8 mouse cellular contexts compared by ENCODE assay signal in the genomic region with DNA sequence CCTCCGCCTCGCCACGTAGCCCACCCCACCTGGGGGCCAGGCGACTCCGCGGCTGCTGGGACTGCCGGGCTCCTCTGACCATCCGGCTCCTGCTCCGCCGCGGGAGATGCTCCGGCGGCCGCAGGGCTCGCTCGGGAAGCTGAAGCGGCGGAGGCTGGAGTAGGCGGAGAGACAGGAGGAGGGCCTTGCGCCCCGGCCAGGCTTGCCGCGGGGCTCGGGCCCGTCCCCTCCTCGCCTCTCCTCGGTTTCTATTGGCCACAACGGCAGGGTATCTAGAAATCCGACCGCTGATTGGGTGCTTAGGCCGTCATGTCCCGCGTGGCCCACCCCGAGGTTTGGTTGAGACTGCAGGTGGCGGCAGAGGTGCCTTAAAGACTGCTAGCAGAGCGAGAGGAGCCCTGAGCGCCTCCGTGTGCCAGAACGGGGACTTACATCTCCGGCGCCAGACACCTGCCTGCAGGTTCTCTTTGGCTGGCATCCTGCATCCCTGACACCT. TPM values are rescaled to one million over a fixed set of nuclear protein-coding genes. Genes with fewer than 3 reads are reported as not detected.
DNase-seq lines count a peak whose midpoint lies in the region; ATAC-seq and TF ChIP-seq lines count a peak whose summit lies in the region.

A gene (minus strand): TSS at position 174 of the 496 bp plus-strand sequence.

- DNase-seq in A20 (ENCODE audit: low read depth, low spot score) = peak; percentile 98
- peak; percentile 98 for DNase-seq in heart, adult 9 months (ENCODE audit: low spot score in 2 of 2)
- peak; percentile 93 to 94 for DNase-seq in monocyte, adult 2 months (ENCODE audit: low read depth in 1 of 2, low spot score in 2 of 2)
- DNase-seq in spleen, postnatal 36 days (ENCODE audit: low spot score in 2 of 2) = peak; percentile 98 to 99

- TF ChIP-seq POLR2A in bone marrow macrophage, adult 2 months (IDR thresholded peaks at IDR 0.05; ENCODE audit: borderline replicate concordance, low read depth, low read length) = no peak
- TF ChIP-seq POLR2A in embryonic fibroblast, embryonic 13.5 days (IDR thresholded peaks at IDR 0.05; ENCODE audit: low read depth, low read length) = peak; percentile 74

- no peaks in the 10 kb centered on the region for H3K27me3 ChIP-seq in kidney, embryonic 14.5 days (ENCODE audit: control insufficient read depth, insufficient read depth, low read length)
- H3K27me3 ChIP-seq in limb, embryonic 15.5 days = no peaks in the 10 kb centered on the region

- H3K4me1 ChIP-seq in bone marrow macrophage, adult 2 months (ENCODE audit: control insufficient read depth, insufficient read depth, low read length) = 0 out of 2 replicates have a peak, but pooled peaks cover 2% of the 10 kb centered on the region
- no peaks in the 10 kb centered on the region for H3K4me1 ChIP-seq in embryonic fibroblast, embryonic 13.5 days (ENCODE audit: control insufficient read depth, insufficient read depth, low read length)
- H3K4me1 ChIP-seq in kidney, embryonic 14.5 days (ENCODE audit: control insufficient read depth, insufficient read depth, low read length) = peaks cover 8% of the 10 kb centered on the region; the same call in 1 of the 2 replicates
- H3K4me1 ChIP-seq in limb, embryonic 15.5 days = peaks cover 14% of the 10 kb centered on the region

- H3K36me3 ChIP-seq in kidney, embryonic 14.5 days (ENCODE audit: control insufficient read depth, insufficient read depth, low read length) = peaks cover 3% of the 10 kb centered on the region; the same call in 1 of the 2 replicates
- peaks cover 5% of the 10 kb centered on the region; the same call in 1 of the 2 replicates for H3K36me3 ChIP-seq in limb, embryonic 15.5 days

- no peaks in the 10 kb centered on the region for H3K9me3 ChIP-seq in kidney, embryonic 14.5 days (ENCODE audit: control insufficient read depth, low read length)
- no peaks in the 10 kb centered on the region for H3K9me3 ChIP-seq in limb, embryonic 15.5 days

- WGBS in kidney, embryonic 14.5 days = under 1% methylated on average over 33 of the region's 41 CpGs
- WGBS in limb, embryonic 15.5 days = under 1% methylated on average over 41 of the region's 41 CpGs

- ATAC-seq in kidney, embryonic 14.5 days (ENCODE audit: low FRiP score, low TSS enrichment) = peak; percentile 100
- ATAC-seq in limb, embryonic 15.5 days (ENCODE audit: insufficient number of reproducible peaks, low FRiP score, low TSS enrichment, low read depth) = peak; percentile 100

- H3K9ac ChIP-seq in kidney, embryonic 14.5 days (ENCODE audit: low read depth, low read length) = peak within 1 kb of the TSS; percentile 80
- H3K9ac ChIP-seq in limb, embryonic 15.5 days = peak within 1 kb of the TSS; percentile 89

- peak within 1 kb of the TSS; percentile 54 for H3K4me2 ChIP-seq in kidney, embryonic 14.5 days (replicated peaks; ENCODE audit: low read depth, low read length)
- H3K4me2 ChIP-seq in limb, embryonic 15.5 days = peak within 1 kb of the TSS; percentile 73

- peak; percentile 60 for TF ChIP-seq CTCF in bone marrow macrophage, adult 2 months (IDR thresholded peaks at IDR 0.05; ENCODE audit: low read depth, low read length)
- TF ChIP-seq CTCF in embryonic fibroblast, embryonic 13.5 days (IDR thresholded peaks at IDR 0.05; ENCODE audit: borderline replicate concordance, insufficient read depth, low read length) = peak; percentile 67

- H3K4me3 ChIP-seq in bone marrow macrophage, adult 2 months (ENCODE audit: insufficient read depth, low read length) = peak within 1 kb of the TSS; percentile 78
- peak within 1 kb of the TSS; percentile 69 for H3K4me3 ChIP-seq in embryonic fibroblast, embryonic 13.5 days (ENCODE audit: insufficient read depth, low read length)
- H3K4me3 ChIP-seq in kidney, embryonic 14.5 days (ENCODE audit: low read length) = peak within 1 kb of the TSS; percentile 78
- peak within 1 kb of the TSS; percentile 96 for H3K4me3 ChIP-seq in limb, embryonic 15.5 days

- no peak within 1 kb of the TSS for H3K27ac ChIP-seq in bone marrow macrophage, adult 2 months (ENCODE audit: insufficient read depth, low read depth, low read length)
- peak within 1 kb of the TSS; percentile 12; the same call in 1 of the 2 replicates for H3K27ac ChIP-seq in embryonic fibroblast, embryonic 13.5 days (ENCODE audit: insufficient read depth, low read length)
- peak within 1 kb of the TSS; percentile 90 for H3K27ac ChIP-seq in kidney, embryonic 14.5 days (ENCODE audit: low read depth, low read length)
- peak within 1 kb of the TSS; percentile 97 for H3K27ac ChIP-seq in limb, embryonic 15.5 days

RNA-seq across cellular contexts. Expression of the gene that starts here (rescaled TPM):
- 7.2 and 9.5 TPM in 2 replicates for polyA plus RNA-seq in bone marrow macrophage, adult 2 months (2012; ENCODE audit: insufficient read depth, insufficient read length, missing spikeins)
- polyA plus RNA-seq in embryonic fibroblast, embryonic 13.5 days (2011; ENCODE audit: insufficient read length, low read depth, missing spikeins) = 18.4 and 22.6 TPM in 2 replicates
- 10.7 and 14.1 TPM in 2 replicates for polyA plus RNA-seq in kidney, embryonic 14.5 days (2014; fragmentation: Nextera tagmentation; extraction: Ambion mirVana)
- 9.3 and 11.7 TPM in 2 replicates for polyA plus RNA-seq in limb, embryonic 15.5 days (2015; fragmentation: Nextera tagmentation; extraction: Ambion mirVana)
